Mouse (Mus musculus) adrenal gland, adult 18-20 months (tissue): ENCODE data around the gene Srgap1. TPM values are rescaled to one million over a fixed set of nuclear protein-coding genes. Genes with fewer than 3 reads are reported as not detected.

Experiments
- DNase-seq, 2 experiments: peaks; one replicate each; pipeline ENCODE4 v3.0.0; 2021 to 2022; ENCODE audit warnings: low spot score in 2 of 2
- total RNA-seq, 2 experiments: library from RNA; stranded (reverse); gene quantifications; 1 replicate in 1 of 2; 2 replicates in 1 of 2; pipeline ENCODE4 v1.2.3; 2021

Gene Srgap1
- total RNA-seq, 2 experiments from 2014 or later = 1.3 to 1.5 TPM

- DNase-seq = no peak
These were observed 75.5 kb downstream of the Srgap1 start for GRCm38 (mm10) chr10:121971658-121972057.

GRCm38 (mm10) chr10:121970912-121971311 is 76.2 kb downstream of the Srgap1 start:
- DNase-seq = no peak

GRCm38 (mm10) chr10:121964114-121964513 is 83.0 kb downstream of the Srgap1 start:
- DNase-seq = no peak

- no peak for DNase-seq
These were observed 85.1 kb downstream of the Srgap1 start for GRCm38 (mm10) chr10:121962053-121962452.

- DNase-seq = no peak
These were observed 85.8 kb downstream of the Srgap1 start for GRCm38 (mm10) chr10:121961121-121961893.

- no peak for DNase-seq
These were observed 88.4 kb downstream of the Srgap1 start for GRCm38 (mm10) chr10:121958741-121959140.

GRCm38 (mm10) chr10:121956505-121956904 is 90.6 kb downstream of the Srgap1 start:
- DNase-seq = no peak

GRCm38 (mm10) chr10:121955730-121956129 is 91.4 kb downstream of the Srgap1 start:
- no peak for DNase-seq

- no peak for DNase-seq
These were observed 92.2 kb downstream of the Srgap1 start for GRCm38 (mm10) chr10:121954877-121955276.

GRCm38 (mm10) chr10:121953041-121953440 is 94.1 kb downstream of the Srgap1 start:
- DNase-seq = no peak

GRCm38 (mm10) chr10:121946173-121946572 is 100.9 kb downstream of the Srgap1 start:
- DNase-seq = no peak

GRCm38 (mm10) chr10:121931909-121932308 is 115.2 kb downstream of the Srgap1 start:
- no peak for DNase-seq

GRCm38 (mm10) chr10:121926094-121926493 is 121.0 kb downstream of the Srgap1 start:
- no peak for DNase-seq

- DNase-seq = no peak
These were observed 128.1 kb downstream of the Srgap1 start for GRCm38 (mm10) chr10:121919016-121919415.

- no peak for DNase-seq
These were observed 128.5 kb downstream of the Srgap1 start for GRCm38 (mm10) chr10:121918579-121918978.

GRCm38 (mm10) chr10:121915530-121915929 is 131.6 kb downstream of the Srgap1 start:
- DNase-seq = no peak

- DNase-seq = peak in 1 of 2 experiments; percentile 41
These were observed 143.0 kb downstream of the Srgap1 start for GRCm38 (mm10) chr10:121904137-121904536.

- no peak for DNase-seq
These were observed 144.5 kb downstream of the Srgap1 start for GRCm38 (mm10) chr10:121902651-121903050.

GRCm38 (mm10) chr10:121900772-121901171 is 146.3 kb downstream of the Srgap1 start:
- no peak for DNase-seq

GRCm38 (mm10) chr10:121899706-121900105 is 147.4 kb downstream of the Srgap1 start:
- no peak for DNase-seq

- DNase-seq = no peak
These were observed 149.2 kb downstream of the Srgap1 start for GRCm38 (mm10) chr10:121897835-121898370.

GRCm38 (mm10) chr10:121891390-121892067 is 155.6 kb downstream of the Srgap1 start:
- no peak for DNase-seq
